Mouse (Mus musculus): ENCODE measurements around the gene Msl1. TPM values are rescaled to one million over a fixed set of nuclear protein-coding genes. Genes with fewer than 3 reads are reported as not detected.

The Msl1 gene
- total and polyA plus RNA-seq, 2 experiments from 2014 or later: 24.1 to 94.6 TPM

DNA sequence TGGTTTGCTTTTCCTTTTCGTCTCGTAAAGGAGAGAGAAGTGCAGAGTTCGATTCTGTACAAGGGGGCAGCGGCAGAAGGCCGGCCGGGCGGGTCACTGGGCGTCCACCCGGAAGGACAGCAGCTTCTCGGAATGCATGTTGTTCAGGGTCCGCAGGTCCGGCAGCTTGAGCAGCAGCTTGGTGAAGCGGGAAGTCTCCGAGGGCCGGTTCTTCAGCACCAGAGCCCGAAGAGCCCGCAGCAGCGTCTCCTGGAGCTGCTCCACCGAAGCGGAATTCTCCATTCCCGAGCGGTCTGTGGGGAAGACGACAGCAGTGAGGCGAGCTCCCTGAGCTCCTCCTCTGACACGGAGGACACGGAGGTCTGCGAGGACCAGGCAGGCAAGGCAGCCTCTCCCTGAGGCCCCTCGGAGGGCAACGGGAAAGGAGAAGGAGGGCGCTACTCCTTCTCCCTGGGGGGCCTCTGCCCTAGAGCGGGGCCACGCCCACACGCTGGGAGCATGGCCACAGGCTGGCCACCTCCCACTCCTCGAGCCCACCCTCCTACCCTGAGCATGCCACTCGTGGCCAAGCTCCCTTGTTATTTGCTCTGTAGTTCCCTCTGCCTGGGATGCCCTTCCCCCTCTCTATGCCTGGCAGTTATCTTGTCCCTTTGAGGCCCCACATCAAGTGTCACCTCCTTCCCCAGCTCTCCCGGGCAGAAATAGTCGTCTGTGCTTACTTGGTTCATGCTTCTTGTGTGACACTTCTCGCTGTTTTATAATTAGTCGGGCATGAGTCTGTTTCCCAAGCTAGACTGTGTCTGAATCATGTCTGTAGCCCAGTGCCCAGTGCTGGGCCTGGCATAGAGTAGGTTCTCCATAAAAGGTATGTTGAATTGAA, 26.9 kb upstream of the Msl1 start:
- ATAC-seq (peak; percentile 6; the same call in 1 of the 2 replicates), DNase-seq (peak; percentile 41)
- H3K4me1 ChIP-seq (ENCODE audit: insufficient read depth): 0 out of 2 replicates have a peak, but pooled peaks cover 8% of the 10 kb centered on the region
- H3K4me2 ChIP-seq (ENCODE audit: low read depth): peak overlapping the region; percentile 19
- H3K27me3 ChIP-seq (ENCODE audit: insufficient read depth, low read length): no peaks in the 10 kb centered on the region
- peak overlapping the region; percentile 28; the same call in 1 of the 2 replicates for H3K9ac ChIP-seq
- TF ChIP-seq CTCF (IDR thresholded peaks at IDR 0.05; ENCODE audit: low read depth): no peak
- H3K9me3 ChIP-seq (ENCODE audit: low read length): no peaks in the 10 kb centered on the region
- no peak overlapping the region for H3K4me3 ChIP-seq (ENCODE audit: low read depth, low read length)
- 25% methylated on average over 37 of the region's 39 CpGs for WGBS
- peak overlapping the region; percentile 75 for H3K27ac ChIP-seq (ENCODE audit: low read depth, low read length)
- peaks cover 66% of the 10 kb centered on the region for H3K36me3 ChIP-seq (ENCODE audit: insufficient read depth)

DNA sequence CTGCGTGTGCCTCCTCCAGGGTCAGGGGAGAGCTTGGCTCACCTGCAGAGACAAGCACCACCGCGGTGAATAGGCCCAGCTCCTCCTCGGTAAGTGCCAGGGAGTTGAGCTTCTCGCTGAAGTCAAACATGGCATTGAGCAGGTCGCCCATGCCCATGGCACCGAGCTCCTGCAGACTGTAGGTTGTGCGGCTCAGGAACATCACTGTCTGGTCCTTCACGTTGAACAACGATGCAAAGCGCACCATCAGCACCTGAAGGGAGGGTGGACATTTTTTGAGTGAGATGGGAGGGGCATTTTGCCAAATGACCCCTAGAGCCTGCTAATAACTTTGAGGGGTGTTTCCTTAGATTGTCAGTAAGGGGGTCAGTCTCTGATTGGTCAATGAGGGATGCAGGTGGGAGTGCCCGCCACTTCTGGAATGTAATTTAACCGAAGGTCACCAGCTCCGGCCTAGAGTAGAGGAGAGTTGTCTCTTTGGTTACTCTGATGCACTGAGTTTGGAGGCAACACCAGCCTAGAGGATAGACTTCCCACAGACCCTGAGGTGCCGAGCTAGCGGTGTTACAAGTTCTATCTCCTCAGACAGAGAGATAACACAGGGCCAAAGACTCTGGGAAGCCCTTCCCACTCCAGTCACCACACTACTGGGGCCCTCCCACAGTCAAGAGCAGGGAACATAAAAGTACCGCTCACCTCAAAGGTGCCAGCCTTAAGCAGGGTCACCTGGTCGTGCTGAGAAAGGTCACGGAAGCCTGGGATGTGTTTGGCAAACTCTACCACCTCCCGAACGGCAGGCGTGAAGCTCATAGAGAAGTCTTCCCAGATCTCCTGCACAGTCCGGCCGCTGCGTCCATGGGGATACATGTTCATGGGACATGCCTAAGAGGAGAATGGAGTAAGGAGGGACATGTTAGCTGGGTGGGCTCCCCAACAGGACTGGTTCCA, 26.0 kb upstream of the Msl1 start:
- DNase-seq (peak; percentile 25), ATAC-seq (no peak)
- no peak for TF ChIP-seq CTCF (IDR thresholded peaks at IDR 0.05; ENCODE audit: low read depth)
- peaks cover 57% of the 10 kb centered on the region for H3K36me3 ChIP-seq (ENCODE audit: insufficient read depth)
- no peaks in the 10 kb centered on the region for H3K27me3 ChIP-seq (ENCODE audit: insufficient read depth, low read length)
- peak overlapping the region; percentile 29; the same call in 1 of the 2 replicates for H3K27ac ChIP-seq (ENCODE audit: low read depth, low read length)
- no peak overlapping the region for H3K9ac ChIP-seq
- no peak overlapping the region for H3K4me2 ChIP-seq (ENCODE audit: low read depth)
- H3K9me3 ChIP-seq (ENCODE audit: low read length): no peaks in the 10 kb centered on the region
- H3K4me1 ChIP-seq (ENCODE audit: insufficient read depth): peaks cover 14% of the 10 kb centered on the region
- WGBS: 88% methylated on average over 25 of the region's 25 CpGs
- H3K4me3 ChIP-seq (ENCODE audit: low read depth, low read length): no peak overlapping the region

DNA sequence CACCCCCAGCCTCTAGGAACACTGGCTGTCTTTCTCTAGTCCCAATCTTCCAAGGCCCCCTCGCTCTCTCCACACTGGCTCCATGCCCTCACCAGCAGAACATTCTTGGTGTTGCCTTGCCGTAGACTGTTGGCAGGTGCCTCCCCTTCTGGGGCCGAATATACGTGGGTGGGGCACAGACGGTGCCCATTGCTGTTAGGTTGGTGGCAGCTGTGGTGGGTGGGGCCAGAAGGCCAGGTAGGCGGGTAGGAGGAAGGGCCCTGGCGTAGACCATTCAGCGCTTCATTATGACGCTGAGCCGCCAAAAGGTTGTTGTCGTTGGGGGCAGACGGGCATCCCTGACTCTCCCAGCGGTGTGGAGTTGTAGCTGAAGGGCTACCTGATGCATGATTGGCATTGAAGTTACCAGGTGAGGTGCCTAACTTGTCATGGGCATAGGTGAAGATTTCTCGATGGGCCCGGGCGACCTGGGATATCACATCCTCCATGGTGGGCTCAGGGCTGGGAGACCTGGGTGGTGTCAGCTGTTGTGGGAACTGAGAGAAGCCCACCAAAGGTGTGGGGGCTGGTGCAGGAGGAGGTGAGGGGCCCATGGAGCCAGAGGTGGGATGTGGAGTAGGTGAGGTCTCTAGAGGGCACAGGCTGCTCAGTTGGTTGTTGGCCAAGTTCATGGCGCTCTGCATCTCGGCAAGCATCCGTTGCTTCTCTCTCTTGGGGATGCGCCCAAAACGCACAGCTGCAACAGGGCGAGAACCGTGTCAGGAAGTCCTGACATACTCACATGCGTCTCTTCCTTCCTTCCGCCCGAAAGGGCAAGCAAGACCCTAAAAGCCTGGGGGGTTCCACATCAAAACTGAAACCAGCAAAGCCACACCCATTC, 25.0 kb upstream of the Msl1 start:
- H3K27ac ChIP-seq (ENCODE audit: low read depth, low read length): peak overlapping the region; percentile 35
- peaks cover 47% of the 10 kb centered on the region for H3K36me3 ChIP-seq (ENCODE audit: insufficient read depth)
- TF ChIP-seq CTCF (IDR thresholded peaks at IDR 0.05; ENCODE audit: low read depth): no peak
- 85% methylated on average over 26 of the region's 26 CpGs for WGBS
- H3K4me3 ChIP-seq (ENCODE audit: low read depth, low read length): no peak overlapping the region
- peak; percentile 16 for DNase-seq
- no peaks in the 10 kb centered on the region for H3K27me3 ChIP-seq (ENCODE audit: insufficient read depth, low read length)
- H3K4me2 ChIP-seq (ENCODE audit: low read depth): no peak overlapping the region
- H3K9ac ChIP-seq: no peak overlapping the region
- H3K9me3 ChIP-seq (ENCODE audit: low read length): no peaks in the 10 kb centered on the region
- peaks cover 21% of the 10 kb centered on the region for H3K4me1 ChIP-seq (ENCODE audit: insufficient read depth)
- ATAC-seq: no peak

DNA sequence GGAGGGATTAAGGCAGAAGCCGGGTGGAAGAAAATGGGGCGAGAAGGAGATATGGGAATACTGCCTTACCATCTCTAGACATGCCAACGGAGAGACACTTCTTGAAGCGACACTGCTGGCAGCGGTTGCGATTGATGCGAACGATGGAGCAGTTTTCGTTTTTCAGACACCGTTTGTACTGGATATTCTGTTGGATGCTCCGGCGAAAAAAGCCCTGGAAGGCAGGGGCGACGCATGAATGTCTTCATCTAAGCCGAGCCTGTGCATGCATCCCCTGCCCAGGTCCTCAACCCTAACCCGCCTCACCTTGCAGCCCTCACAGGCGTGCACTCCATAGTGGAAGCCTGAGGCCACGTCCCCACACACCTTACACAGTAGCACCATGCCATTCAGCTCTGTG, 24.2 kb upstream of the Msl1 start:
- H3K27me3 ChIP-seq (ENCODE audit: insufficient read depth, low read length): no peaks in the 10 kb centered on the region
- no peak overlapping the region for H3K27ac ChIP-seq (ENCODE audit: low read depth, low read length)
- DNase-seq (peak; percentile 36), ATAC-seq (no peak)
- H3K4me1 ChIP-seq (ENCODE audit: insufficient read depth): peaks cover 20% of the 10 kb centered on the region
- no peak overlapping the region for H3K9ac ChIP-seq
- no peak overlapping the region for H3K4me2 ChIP-seq (ENCODE audit: low read depth)
- 82% methylated on average over 18 of the region's 18 CpGs for WGBS
- no peaks in the 10 kb centered on the region for H3K9me3 ChIP-seq (ENCODE audit: low read length)
- peaks cover 39% of the 10 kb centered on the region for H3K36me3 ChIP-seq (ENCODE audit: insufficient read depth)
- no peak overlapping the region for H3K4me3 ChIP-seq (ENCODE audit: low read depth, low read length)
- no peak for TF ChIP-seq CTCF (IDR thresholded peaks at IDR 0.05; ENCODE audit: low read depth)

DNA sequence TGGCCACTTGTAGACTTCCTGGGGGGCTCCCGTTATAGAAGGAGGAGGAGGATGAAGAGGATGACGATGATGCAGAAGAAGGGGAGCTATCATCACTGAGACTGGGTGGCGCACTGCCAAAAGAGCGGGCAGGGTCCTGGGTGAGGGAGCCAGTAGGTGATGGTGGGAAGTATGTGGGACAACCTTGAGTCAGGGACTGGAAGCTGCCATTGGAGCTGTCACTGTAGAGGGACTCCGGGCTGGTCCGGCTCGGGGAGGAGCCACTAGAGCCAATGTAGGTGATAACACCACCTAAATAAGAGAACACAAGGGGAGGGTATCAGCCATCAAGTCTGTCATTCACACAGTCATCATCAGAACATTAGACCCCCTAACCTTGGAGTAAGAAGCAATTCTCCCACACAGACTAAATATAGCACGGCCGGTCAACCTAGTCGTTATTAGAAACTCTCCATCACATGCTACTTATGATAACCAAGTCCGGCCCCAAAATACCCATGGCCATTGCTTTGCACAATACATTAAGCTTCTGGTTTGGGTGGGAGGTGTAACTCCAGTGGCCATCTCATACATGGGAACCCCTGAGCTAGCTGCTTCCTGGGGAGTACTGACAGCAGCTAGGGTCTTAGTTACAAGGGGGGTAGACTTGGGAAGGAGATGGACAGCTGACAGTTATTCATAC, 23.3 kb upstream of the Msl1 start:
- 91% methylated on average over 11 of the region's 11 CpGs for WGBS
- Histone ChIP-seq H3K27ac (ENCODE audit: low read depth, low read length) (no peak overlapping the region), H3K9ac (no peak overlapping the region), H3K4me3 (ENCODE audit: low read depth, low read length) (no peak overlapping the region), H3K36me3 (ENCODE audit: insufficient read depth) (peaks cover 34% of the 10 kb centered on the region), H3K9me3 (ENCODE audit: low read length) (no peaks in the 10 kb centered on the region), H3K4me1 (ENCODE audit: insufficient read depth) (peaks cover 26% of the 10 kb centered on the region), H3K4me2 (ENCODE audit: low read depth) (peak overlapping the region; percentile 90; the same call in 1 of the 2 replicates), H3K27me3 (ENCODE audit: insufficient read depth, low read length) (no peaks in the 10 kb centered on the region)
- TF ChIP-seq CTCF (IDR thresholded peaks at IDR 0.05; ENCODE audit: low read depth): no peak
- DNase-seq: peak; percentile 22
- no peak for ATAC-seq
